Mouse (Mus musculus) CD4-positive helper T cell, adult 2 months (primary cell): Measurements from ENCODE around the gene Coq10a.
A peak's percentile ranks its signal among the peaks of the same experiment; 100 is the strongest.

ENCODE experiments used
- DNase-seq: peaks from one replicate; pipeline ENCODE4 v3.0.0-alpha.2; 2012; ENCODE audit warnings: low read depth, missing footprints, low spot score

Coq10a gene

GRCm38 (mm10) chr10:128385902-128386301, 17.1 kb upstream of the Coq10a start:
- DNase-seq: no peak

DNA sequence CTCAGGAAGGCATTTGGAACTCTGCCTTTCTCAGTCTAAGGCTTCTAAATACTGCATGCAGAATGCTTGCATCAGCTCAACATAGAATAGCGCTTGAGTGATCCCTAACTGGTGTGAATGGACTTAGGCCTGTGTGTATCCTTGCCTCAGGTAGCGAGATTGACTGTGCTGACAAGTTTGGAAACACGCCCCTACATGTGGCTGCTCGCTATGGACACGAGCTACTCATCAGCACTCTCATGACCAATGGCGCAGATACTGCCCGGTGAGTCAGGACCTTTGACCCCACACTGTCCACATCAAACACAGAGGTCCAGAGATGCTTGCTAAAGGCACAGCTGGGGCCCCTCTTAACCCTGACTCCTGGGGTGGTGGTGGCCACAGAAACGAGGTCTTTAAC, 13.7 kb upstream of the Coq10a start:
- DNase-seq: no peak

GRCm38 (mm10) chr10:128380565-128380964, 11.8 kb upstream of the Coq10a start:
- DNase-seq: peak; percentile 37

DNA sequence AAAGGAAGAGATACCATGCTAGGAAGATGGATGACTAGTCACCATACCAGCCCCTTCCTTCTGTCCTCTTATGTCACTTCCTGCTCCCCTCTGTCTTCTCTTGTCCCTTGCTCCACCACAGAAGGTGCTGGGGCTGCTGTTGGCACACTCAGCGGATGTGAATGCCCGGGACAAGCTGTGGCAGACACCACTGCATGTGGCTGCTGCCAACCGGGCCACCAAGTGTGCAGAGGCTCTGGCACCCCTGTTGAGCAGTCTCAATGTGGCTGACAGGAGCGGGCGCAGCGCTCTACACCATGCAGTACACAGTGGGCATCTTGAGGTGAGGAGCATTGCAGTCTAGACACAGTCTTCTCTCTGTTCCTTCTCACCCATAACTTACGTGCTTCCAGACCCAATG, 10.5 kb upstream of the Coq10a start:
- no peak for DNase-seq

DNA sequence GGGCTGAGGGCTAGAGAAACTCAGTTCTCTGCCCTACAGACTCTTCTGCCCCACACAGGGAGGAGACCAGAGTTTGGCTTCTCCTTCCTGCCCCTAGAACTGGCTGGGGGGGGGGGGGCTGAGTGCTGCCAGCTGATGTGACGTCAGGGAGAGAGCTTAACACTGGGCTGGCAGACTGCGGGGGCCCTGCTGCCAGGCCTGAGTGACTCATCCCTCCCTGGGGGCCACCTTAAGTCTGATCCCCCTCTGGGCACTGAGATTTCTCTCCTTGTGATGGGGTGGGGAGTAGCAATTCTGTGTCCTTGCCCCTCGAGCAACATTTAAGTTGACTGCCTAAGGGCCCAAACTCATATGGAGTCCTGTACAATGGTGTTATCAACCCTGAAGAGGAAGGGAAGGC, 9.7 kb upstream of the Coq10a start:
- DNase-seq: no peak

DNA sequence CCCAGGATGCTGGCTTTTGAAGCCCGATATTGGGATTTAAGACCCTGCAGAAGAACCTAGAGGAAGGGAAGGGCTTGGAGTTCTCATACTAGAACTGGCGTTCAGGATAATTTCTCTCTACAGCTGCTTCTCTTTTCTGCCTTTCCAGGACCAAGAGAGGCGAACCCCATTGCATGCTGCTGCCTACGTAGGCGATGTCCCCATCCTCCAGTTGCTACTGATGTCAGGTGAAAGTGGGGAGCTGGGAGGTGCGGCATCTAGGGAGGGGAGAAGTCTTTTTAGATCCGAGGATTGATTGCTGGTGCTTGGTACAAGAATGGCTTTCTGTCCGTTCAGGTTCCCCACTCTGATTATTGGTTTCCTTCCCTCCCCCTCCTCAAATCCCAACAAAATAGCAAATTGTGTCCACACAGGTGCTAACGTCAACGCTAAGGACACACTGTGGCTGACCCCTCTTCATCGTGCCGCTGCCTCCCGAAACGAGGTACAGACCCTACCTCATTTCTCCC, 9.2 kb upstream of the Coq10a start:
- no peak for DNase-seq

- DNase-seq: no peak
These were observed 8.6 kb upstream of the Coq10a start for GRCm38 (mm10) chr10:128377222-128377939.

DNA sequence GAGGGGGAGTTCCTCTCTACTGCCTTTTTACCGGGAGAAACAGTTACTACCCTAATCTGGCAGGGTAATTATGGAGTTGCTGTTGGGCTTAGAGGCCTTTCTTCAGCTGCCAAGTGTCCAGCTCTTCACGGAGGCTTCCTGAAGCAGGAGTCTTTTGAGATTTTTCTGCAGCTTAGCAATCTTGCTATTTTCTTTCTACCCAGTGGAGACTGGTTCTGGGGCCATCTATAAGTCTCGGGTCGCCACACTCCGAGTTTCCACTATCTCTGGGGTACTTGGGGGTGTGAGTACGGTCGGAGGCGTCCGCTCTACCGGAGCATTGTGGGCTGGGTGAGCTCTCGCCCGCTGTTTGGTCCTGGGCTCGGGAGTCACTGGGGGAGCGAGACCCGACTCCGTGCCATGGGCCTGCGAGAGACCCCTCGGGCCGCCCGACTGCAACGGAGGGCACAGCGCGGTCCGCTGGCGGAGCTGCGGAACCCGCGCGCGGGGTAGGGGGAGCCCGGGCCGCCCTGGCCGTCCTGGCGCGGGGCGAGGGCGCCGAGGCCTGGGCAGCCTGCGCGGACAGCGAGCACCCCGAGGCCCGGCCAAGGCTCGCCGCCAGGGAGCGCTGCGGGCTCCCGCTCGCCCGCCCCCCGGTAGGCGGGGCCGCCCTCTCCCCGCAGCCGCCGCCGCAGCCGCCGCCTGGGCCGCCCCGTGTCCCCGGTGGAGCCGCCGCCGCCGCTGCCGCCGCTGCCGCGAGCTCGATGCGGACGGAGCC, 7.8 kb upstream of the Coq10a start, which contains the start of gene Ankrd52:
TSS of gene Ankrd52 (plus strand) at position 661 of the 757 bp plus-strand sequence.
- DNase-seq: peak; percentile 87

GRCm38 (mm10) chr10:128376099-128376454, 7.3 kb upstream of the Coq10a start:
- DNase-seq: no peak

DNA sequence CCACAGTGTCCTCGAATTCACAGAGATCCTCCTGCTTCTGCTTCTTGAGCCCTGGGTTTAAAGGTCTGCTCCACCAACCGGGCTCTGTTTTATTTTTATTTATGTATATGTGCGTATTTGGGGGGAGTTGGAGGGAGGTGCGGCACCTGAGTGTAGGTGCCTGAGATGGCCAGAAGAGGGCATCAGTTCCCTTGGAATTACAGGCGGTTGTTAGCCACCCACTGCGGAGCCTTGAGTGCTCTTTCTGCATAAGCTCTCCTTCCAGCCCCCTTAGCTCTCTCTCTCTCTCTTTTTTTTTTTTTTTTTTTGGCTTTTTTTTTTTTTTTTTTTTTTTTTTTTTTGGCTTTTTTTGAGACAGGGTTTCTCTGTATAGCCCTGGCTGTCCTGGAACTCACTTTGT, 5.6 kb upstream of the Coq10a start:
- peak; percentile 46 for DNase-seq

- no peak for DNase-seq
These were observed 4.4 kb upstream of the Coq10a start for GRCm38 (mm10) chr10:128372989-128373748.

DNA sequence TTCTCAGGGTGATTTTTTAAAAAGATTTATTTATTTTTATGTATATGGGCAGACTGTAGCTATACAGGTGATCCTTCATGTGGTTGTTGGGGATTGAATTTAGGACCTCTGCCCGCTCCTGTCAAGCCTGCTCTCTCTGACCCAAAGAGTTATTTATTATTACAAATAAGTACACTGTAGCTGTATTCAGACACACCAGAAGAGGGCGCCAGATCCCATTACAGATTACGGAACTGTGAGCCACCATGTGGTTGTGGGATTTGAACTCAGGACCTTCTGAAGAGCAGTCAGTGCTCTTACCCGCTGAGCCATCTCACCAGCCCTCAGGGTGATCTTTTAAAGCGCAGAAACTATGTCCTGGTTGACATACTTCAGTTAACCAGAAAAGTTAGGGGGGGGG, 3.3 kb upstream of the Coq10a start:
- no peak for DNase-seq

DNA sequence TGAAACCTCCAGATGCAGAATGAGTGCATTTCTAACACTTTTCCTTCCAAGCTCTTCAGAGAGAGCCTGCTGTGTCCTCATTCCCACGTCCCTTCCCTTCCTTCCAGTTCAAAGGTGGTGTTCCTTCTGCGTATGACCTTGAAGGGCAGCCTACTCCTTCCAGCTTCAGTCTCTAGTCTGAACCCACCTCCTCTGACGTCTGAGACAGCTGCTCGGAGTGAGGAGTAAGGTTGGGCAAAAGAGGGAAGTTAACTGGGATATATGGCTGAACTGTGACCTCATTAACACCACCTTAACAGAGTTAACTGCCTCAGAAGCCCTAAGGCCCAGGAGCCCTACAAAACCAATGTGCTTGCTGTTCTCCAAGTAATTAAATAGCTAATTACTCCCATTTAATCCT, 1.8 kb upstream of the Coq10a start:
- DNase-seq: no peak

DNA sequence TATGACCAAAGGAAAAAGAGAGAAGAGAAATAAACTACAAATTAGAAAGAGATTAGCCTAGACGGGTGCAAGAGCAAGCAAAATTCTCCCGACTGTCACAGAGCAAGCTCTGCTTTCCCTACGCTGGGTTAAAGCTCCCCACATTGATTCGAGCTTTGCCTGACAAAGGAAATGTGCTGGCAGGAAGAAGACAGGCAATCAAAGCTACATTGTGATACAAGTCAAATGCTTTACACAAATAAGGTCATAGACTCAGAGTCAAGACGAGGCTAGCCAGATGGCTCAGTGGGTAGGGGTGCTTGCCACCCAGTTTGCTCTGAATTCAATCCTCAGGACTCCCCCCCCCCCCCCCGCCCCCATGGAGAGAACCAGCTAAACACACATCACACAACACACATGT, 1.2 kb upstream of the Coq10a start:
- DNase-seq: no peak

DNA sequence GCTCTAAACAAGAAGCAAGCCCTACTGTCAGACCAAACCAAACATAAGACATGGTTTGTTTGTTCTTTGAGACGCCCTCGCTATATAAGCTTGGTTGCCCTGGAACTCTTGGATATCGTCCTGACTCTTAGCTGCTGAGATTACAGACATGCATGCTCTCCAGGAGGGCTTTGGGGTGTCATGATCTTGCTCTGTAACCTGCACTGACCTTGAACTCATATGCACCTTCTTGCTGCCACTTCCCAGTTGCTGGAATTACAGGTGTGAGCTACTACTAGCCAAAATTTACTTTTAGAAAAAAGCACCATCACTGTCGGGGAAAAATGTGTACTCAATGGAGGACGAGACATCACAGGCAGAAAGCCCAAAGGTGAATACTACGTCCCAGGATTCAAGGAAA, 802 bp upstream of the Coq10a start:
- DNase-seq: no peak

- DNase-seq: no peak
These were observed 384 bp upstream of the Coq10a start for GRCm38 (mm10) chr10:128369218-128369543.

- DNase-seq: peak; percentile 47
These were observed 847 bp downstream of the Coq10a start for GRCm38 (mm10) chr10:128367899-128368401.

- DNase-seq: no peak
These were observed 6.2 kb downstream of the Coq10a start for GRCm38 (mm10) chr10:128362568-128362967.

DNA sequence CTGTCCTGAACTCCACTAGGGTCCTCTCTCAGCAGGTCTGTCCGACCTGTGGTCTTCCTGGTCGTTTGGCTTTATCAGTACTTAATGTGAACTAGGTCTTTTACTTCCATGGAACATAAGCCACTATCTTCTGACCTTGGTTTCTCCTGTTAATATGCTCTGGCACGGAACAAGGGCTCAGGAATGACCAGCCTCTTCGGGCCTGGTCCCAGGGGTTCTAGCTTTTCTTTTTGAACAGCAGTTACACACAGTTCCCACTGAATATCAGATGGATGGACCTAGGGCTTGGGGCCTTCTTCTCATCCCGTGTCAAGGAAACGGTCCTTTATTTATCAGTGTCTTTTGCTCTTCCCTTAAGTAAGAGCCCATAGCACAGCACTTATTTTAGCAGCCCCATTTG, 7.0 kb downstream of the Coq10a start:
- no peak for DNase-seq

GRCm38 (mm10) chr10:128359226-128359625, 9.6 kb downstream of the Coq10a start:
- DNase-seq: no peak

GRCm38 (mm10) chr10:128358796-128359195, 10.0 kb downstream of the Coq10a start:
- DNase-seq: peak; percentile 64

DNA sequence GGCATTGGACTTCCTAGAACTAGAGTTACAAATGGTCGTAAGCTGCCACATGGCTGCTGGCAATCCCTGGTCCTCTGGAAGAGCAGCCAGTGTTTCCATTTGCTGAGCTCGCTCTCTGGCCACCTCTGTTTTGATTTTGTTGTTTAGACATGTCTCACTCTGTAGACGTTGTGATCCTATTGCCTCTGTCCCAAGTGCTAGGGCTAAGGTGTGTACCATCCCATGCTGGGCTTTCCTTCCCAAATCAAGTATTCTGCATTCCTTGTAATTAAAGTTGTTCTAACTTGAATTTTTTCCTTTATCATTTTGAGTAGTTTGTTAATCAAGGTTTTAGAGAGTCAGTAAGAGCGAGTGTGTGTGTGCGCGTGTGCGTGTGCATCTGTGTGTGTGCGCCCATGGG, 21.3 kb downstream of the Coq10a start:
- DNase-seq: no peak
